Mouse (Mus musculus) myocyte (in vitro differentiated cells): Measurements from ENCODE around the gene Gm28551.

Source experiments
- CEBPB ChIP-seq: IDR thresholded peaks from 2 replicates; pipeline ENCODE4 v1.6.1; 2011; ENCODE audit warnings: mild to moderate bottlenecking, moderate library complexity; ENCODE audit not compliant: poor library complexity, insufficient read depth, severe bottlenecking
- E2F4 ChIP-seq: IDR thresholded peaks from one replicate; pipeline ENCODE4 v1.6.1; 2011; ENCODE audit warnings: mild to moderate bottlenecking, control low read depth, moderate library complexity; ENCODE audit not compliant: insufficient read depth
- MAX ChIP-seq: IDR thresholded peaks from one replicate; pipeline ENCODE4 v1.6.1; 2011; ENCODE audit warnings: low read depth, mild to moderate bottlenecking, control low read depth
- MYOD1 ChIP-seq, 3 experiments: IDR thresholded peaks; one replicate each; pipeline ENCODE4 v1.6.1; 2011; ENCODE audit warnings: control low read depth in 2 of 3, low read depth in 2 of 3, mild to moderate bottlenecking in 2 of 3, moderate library complexity in 1 of 3; ENCODE audit not compliant: insufficient read length in 2 of 3, control insufficient read depth in 1 of 3
- MYOG ChIP-seq, 3 experiments: IDR thresholded peaks; one replicate each; pipeline ENCODE4 v1.6.1; 2011; ENCODE audit warnings: control low read depth in 2 of 3, low read depth in 2 of 3, mild to moderate bottlenecking in 2 of 3; ENCODE audit not compliant: insufficient read length in 2 of 3, control insufficient read depth in 1 of 3, insufficient read depth in 1 of 3
- POLR2A ChIP-seq: IDR thresholded peaks from one replicate; pipeline ENCODE4 v1.6.1; 2011; ENCODE audit warnings: low read depth, mild to moderate bottlenecking, control low read depth, moderate library complexity; ENCODE audit not compliant: insufficient read length
- POLR2AphosphoS2 ChIP-seq: IDR thresholded peaks from one replicate; pipeline ENCODE4 v1.6.1; 2011; ENCODE audit warnings: low read depth, control low read depth; ENCODE audit not compliant: insufficient read length
- REST ChIP-seq: IDR thresholded peaks from one replicate; pipeline ENCODE4 v1.6.1; 2011; ENCODE audit warnings: mild to moderate bottlenecking, control low read depth, moderate library complexity; ENCODE audit not compliant: insufficient read depth, insufficient read length
- SRF ChIP-seq: IDR thresholded peaks from one replicate; pipeline ENCODE4 v1.6.1; 2011; ENCODE audit warnings: low read depth; ENCODE audit not compliant: control insufficient read depth, insufficient read length
- TCF12 ChIP-seq: IDR thresholded peaks from one replicate; pipeline ENCODE4 v1.6.1; 2011; ENCODE audit warnings: mild to moderate bottlenecking, control low read depth; ENCODE audit not compliant: poor library complexity, insufficient read depth, severe bottlenecking
- TCF3 ChIP-seq: IDR thresholded peaks from one replicate; pipeline ENCODE4 v1.6.1; 2011; ENCODE audit warnings: low read depth, control low read depth; ENCODE audit not compliant: insufficient read length
- USF1 ChIP-seq: IDR thresholded peaks from one replicate; pipeline ENCODE4 v1.6.1; 2011; ENCODE audit warnings: low read depth, mild to moderate bottlenecking, control low read depth, moderate library complexity

DNA sequence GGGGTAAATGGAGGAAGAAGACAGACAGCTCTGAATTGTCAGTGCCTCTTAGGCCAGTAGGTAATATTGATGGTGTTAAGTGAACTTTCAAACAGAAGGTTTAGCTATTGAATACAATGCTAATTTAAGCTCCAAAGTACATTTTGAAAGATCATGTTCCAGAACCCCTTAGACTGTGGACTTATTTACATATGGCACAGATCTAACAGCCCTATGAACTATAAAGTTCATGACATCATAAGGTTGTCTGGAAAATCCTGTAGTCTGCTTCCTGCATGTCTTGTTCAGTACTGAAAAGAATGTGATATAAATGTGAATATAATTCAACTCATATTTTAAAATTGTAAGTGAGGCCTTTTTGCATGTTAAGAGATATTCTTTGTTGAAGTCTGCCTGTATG, 6.5 kb upstream of the Gm28551 start:
- TF ChIP-seq E2F4, result no peak
- TF ChIP-seq POLR2A, result no peak
- TF ChIP-seq MYOG (IDR thresholded peaks at IDR 0.05; ENCODE audit: control insufficient read depth in 1 of 3, insufficient read depth in 1 of 3, insufficient read length in 2 of 3, low read depth in 2 of 3), result no peak
- no peak for TF ChIP-seq TCF3
- TF ChIP-seq CEBPB, result no peak
- no peak for TF ChIP-seq USF1
- no peak for TF ChIP-seq POLR2AphosphoS2
- TF ChIP-seq TCF12, result no peak
- TF ChIP-seq SRF, result no peak
- no peak for TF ChIP-seq MYOD1 (IDR thresholded peaks at IDR 0.05; ENCODE audit: control insufficient read depth in 1 of 3, insufficient read length in 2 of 3, low read depth in 2 of 3)
- TF ChIP-seq MAX, result no peak
- TF ChIP-seq REST, result no peak
